25 mouse cellular contexts compared by ENCODE assay signal in the genomic region with DNA sequence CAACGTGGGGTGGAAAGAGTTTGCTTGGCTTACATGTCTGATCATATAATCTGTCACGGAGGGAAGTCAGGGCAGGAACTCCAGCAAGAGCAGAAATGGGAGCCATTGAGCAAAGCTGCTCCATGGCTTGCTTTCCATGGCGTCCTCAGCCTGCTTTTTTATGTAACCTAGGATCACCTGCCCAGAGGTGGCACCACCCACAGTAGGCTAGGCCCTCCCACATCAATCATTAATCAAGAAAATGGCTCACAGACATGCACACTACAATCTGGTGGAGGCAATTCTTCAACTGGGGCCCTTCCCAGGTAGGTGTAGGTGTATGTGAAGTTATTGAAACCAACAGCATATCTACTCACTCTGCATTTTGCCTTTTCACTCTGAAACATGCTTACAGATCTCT.
"Had no signal": no experiment of that assay in that cellular context is flagged by ENCODE, and none has a peak within 500 bp of the region (broad histone marks: within the 10 kb centered on the region; RNA-seq: fewer than 3 reads in every experiment).

No protein-coding gene starts in this region.

- H3K9me3 ChIP-seq: heart, embryonic 10.5 days; heart, embryonic 12.5 days; hindbrain, embryonic 10.5 days; hindbrain, embryonic 12.5 days; intestine, embryonic 15.5 days; limb, embryonic 10.5 days; limb, embryonic 12.5 days; liver, embryonic 13.5 days; liver, embryonic 15.5 days had no signal

- H3K4me3 ChIP-seq: gastrocnemius, adult 2 months; heart, adult 2 months; heart, embryonic 10.5 days; heart, embryonic 12.5 days; hindbrain, embryonic 10.5 days; hindbrain, embryonic 12.5 days; intestine, embryonic 15.5 days; layer of hippocampus, adult 2 months; left cerebral cortex, adult 2 months; limb, embryonic 10.5 days; limb, embryonic 12.5 days; liver, embryonic 13.5 days; liver, embryonic 15.5 days had no signal

- H3K27me3 ChIP-seq: heart, embryonic 12.5 days; hindbrain, embryonic 12.5 days; intestine, embryonic 15.5 days; limb, embryonic 12.5 days; liver, embryonic 13.5 days; liver, embryonic 15.5 days had no signal

- H3K36me3 ChIP-seq: heart, embryonic 10.5 days; heart, embryonic 12.5 days; hindbrain, embryonic 10.5 days; hindbrain, embryonic 12.5 days; intestine, embryonic 15.5 days; limb, embryonic 10.5 days; limb, embryonic 12.5 days; liver, embryonic 13.5 days; liver, embryonic 15.5 days had no signal

- H3K4me1 ChIP-seq: heart, embryonic 10.5 days; intestine, embryonic 15.5 days; liver, embryonic 13.5 days; liver, embryonic 15.5 days had no signal

- DNase-seq: gastrocnemius, adult 2 months; gastrocnemius, postnatal 10 days; gastrocnemius, postnatal 25 days; heart, adult 2 months; heart, postnatal 10 days; heart, postnatal 4 days; liver; liver, embryonic 13.5 days; liver, postnatal 0 days had no signal

- ATAC-seq: forebrain, embryonic 16.5 days; hindbrain, embryonic 16.5 days; inflammation-experienced regulatory T-cells, adult 6 months; intestine, embryonic 15.5 days; intestine, postnatal 0 days; liver, postnatal 0 days had no signal

- H3K27ac ChIP-seq: gastrocnemius, adult 2 months; heart, adult 2 months; heart, embryonic 10.5 days; hindbrain, embryonic 10.5 days; hindbrain, embryonic 12.5 days; hindbrain, embryonic 14.5 days; intestine, embryonic 15.5 days; kidney, postnatal 0 days; layer of hippocampus, adult 2 months; left cerebral cortex, adult 2 months; limb, embryonic 10.5 days; limb, embryonic 12.5 days; liver, embryonic 13.5 days; liver, embryonic 15.5 days had no signal

- H3K9ac ChIP-seq: heart, embryonic 12.5 days; hindbrain, embryonic 12.5 days; hindbrain, embryonic 14.5 days; intestine, embryonic 15.5 days; limb, embryonic 12.5 days; liver, embryonic 13.5 days; liver, embryonic 15.5 days; liver, postnatal 0 days had no signal

- H3K4me2 ChIP-seq: heart, embryonic 12.5 days; hindbrain, embryonic 12.5 days; hindbrain, embryonic 14.5 days; intestine, embryonic 15.5 days; limb, embryonic 12.5 days; liver, embryonic 13.5 days; liver, embryonic 15.5 days had no signal
